Comparison of ENCODE assay signal across 17 mouse cellular contexts in genomic region chr6:54704539-54704845, GRCm38 (mm10). TPM values are rescaled to one million over a fixed set of nuclear protein-coding genes. Genes with fewer than 3 reads are reported as not detected.
A peak's percentile ranks its signal among the peaks of the same experiment; 100 is the strongest.
DNase-seq lines count a peak whose midpoint lies in the region; ATAC-seq and TF ChIP-seq lines count a peak whose summit lies in the region.
"Had no signal": no experiment of that assay in that cellular context is flagged by ENCODE, and none has a peak within 500 bp of the region (broad histone marks: within the 10 kb centered on the region; RNA-seq: fewer than 3 reads in every experiment).

No protein-coding gene starts in this region.

- peak overlapping the region; percentile 4; the same call in 1 of the 2 replicates for H3K9ac ChIP-seq in forebrain, embryonic 14.5 days (ENCODE audit: low read length)
- H3K9ac ChIP-seq in hindbrain, postnatal 0 days (replicated peaks; ENCODE audit: low read length) = no peak overlapping the region
- H3K9ac ChIP-seq in neural tube, embryonic 13.5 days = no peak overlapping the region
- H3K9ac ChIP-seq: intestine, embryonic 15.5 days; liver, embryonic 13.5 days had no signal

- WGBS in forebrain, embryonic 14.5 days = 30% methylated on average over 6 of the region's 6 CpGs
- 39% methylated on average over 6 of the region's 6 CpGs for WGBS in hindbrain, postnatal 0 days
- 24% methylated on average over 6 of the region's 6 CpGs for WGBS in neural tube, embryonic 13.5 days

- DNase-seq in layer of hippocampus, adult 2 months (ENCODE audit: low spot score in 2 of 2) = no peak
- no peak for DNase-seq in layer of hippocampus, postnatal 10 days (ENCODE audit: low spot score in 2 of 2)
- no peak for DNase-seq in forebrain, embryonic 14.5 days (ENCODE audit: low spot score)
- no peak for DNase-seq in hindbrain, postnatal 0 days (ENCODE audit: low spot score)
- no peak for DNase-seq in gastrocnemius, adult 2 months
- DNase-seq in gastrocnemius, adult 18-20 months (ENCODE audit: low spot score) = no peak
- DNase-seq in liver = no peak
- DNase-seq: cerebellum, adult 9-10 months; heart, adult 18-20 months; heart, postnatal 14 days; layer of hippocampus, adult 9-11 months; liver, embryonic 13.5 days; lung, postnatal 10 days had no signal

- H3K36me3 ChIP-seq in forebrain, embryonic 14.5 days (ENCODE audit: control insufficient read depth, insufficient read depth, low read length) = no peaks in the 10 kb centered on the region
- no peaks in the 10 kb centered on the region for H3K36me3 ChIP-seq in hindbrain, postnatal 0 days (ENCODE audit: insufficient read depth, low read length)
- H3K36me3 ChIP-seq in neural tube, embryonic 13.5 days = no peaks in the 10 kb centered on the region
- H3K36me3 ChIP-seq: intestine, embryonic 15.5 days; liver, embryonic 13.5 days had no signal

- TF ChIP-seq CTCF in layer of hippocampus, adult 2 months (conservative IDR thresholded peaks at IDR 0.05) = no peak
- TF ChIP-seq CTCF in hindbrain, postnatal 0 days (IDR thresholded peaks at IDR 0.05; ENCODE audit: low read depth) = no peak
- no peak for TF ChIP-seq CTCF in gastrocnemius, adult 2 months (IDR thresholded peaks at IDR 0.05)

- H3K4me1 ChIP-seq in forebrain, embryonic 14.5 days (ENCODE audit: control insufficient read depth, insufficient read depth, low read length) = peaks cover 38% of the 10 kb centered on the region
- peaks cover 11% of the 10 kb centered on the region for H3K4me1 ChIP-seq in hindbrain, postnatal 0 days (ENCODE audit: insufficient read depth, low read length)
- peaks cover 44% of the 10 kb centered on the region for H3K4me1 ChIP-seq in neural tube, embryonic 13.5 days (replicated peaks)

- no peak overlapping the region for H3K4me2 ChIP-seq in forebrain, embryonic 14.5 days (ENCODE audit: low read length)
- no peak overlapping the region for H3K4me2 ChIP-seq in hindbrain, postnatal 0 days (ENCODE audit: low read depth, low read length)
- H3K4me2 ChIP-seq in neural tube, embryonic 13.5 days = no peak overlapping the region
- H3K4me2 ChIP-seq: intestine, embryonic 15.5 days; liver, embryonic 13.5 days had no signal

- intact Hi-C loops in gastrocnemius, adult 2 months (cut with DNase I) = loop anchor here (10.0 kb wide), 3 partner anchors 200 to 460 kb away; partner anchors contain the start of gene Ggct

- no peak overlapping the region for H3K4me3 ChIP-seq in layer of hippocampus, adult 2 months
- no peak overlapping the region for H3K4me3 ChIP-seq in forebrain, embryonic 14.5 days (ENCODE audit: low read depth, low read length)
- no peak overlapping the region for H3K4me3 ChIP-seq in hindbrain, postnatal 0 days (ENCODE audit: low read length)
- no peak overlapping the region for H3K4me3 ChIP-seq in neural tube, embryonic 13.5 days
- no peak overlapping the region for H3K4me3 ChIP-seq in gastrocnemius, adult 2 months
- H3K4me3 ChIP-seq: intestine, embryonic 15.5 days; liver, embryonic 13.5 days had no signal

- H3K27me3 ChIP-seq in forebrain, embryonic 14.5 days (replicated peaks; ENCODE audit: control insufficient read depth, insufficient read depth, low read length) = no peaks in the 10 kb centered on the region
- no peaks in the 10 kb centered on the region for H3K27me3 ChIP-seq in hindbrain, postnatal 0 days (ENCODE audit: insufficient read depth, low read length)
- peaks cover 10% of the 10 kb centered on the region for H3K27me3 ChIP-seq in neural tube, embryonic 13.5 days
- H3K27me3 ChIP-seq: Patski had no signal

- no peaks in the 10 kb centered on the region for H3K9me3 ChIP-seq in forebrain, embryonic 14.5 days (replicated peaks; ENCODE audit: control insufficient read depth, low read length)
- H3K9me3 ChIP-seq in hindbrain, postnatal 0 days (ENCODE audit: low read length) = no peaks in the 10 kb centered on the region
- no peaks in the 10 kb centered on the region for H3K9me3 ChIP-seq in neural tube, embryonic 13.5 days
- H3K9me3 ChIP-seq: intestine, embryonic 15.5 days; liver, embryonic 13.5 days had no signal

- ATAC-seq in forebrain, embryonic 14.5 days = no peak
- peak; percentile 28; the same call in 1 of the 2 replicates for ATAC-seq in hindbrain, postnatal 0 days
- peak; percentile 23; the same call in 1 of the 2 replicates for ATAC-seq in neural tube, embryonic 13.5 days (ENCODE audit: low read depth)

- peak overlapping the region; percentile 67; the same call in 1 of the 2 replicates for H3K27ac ChIP-seq in layer of hippocampus, adult 2 months
- H3K27ac ChIP-seq in forebrain, embryonic 14.5 days (ENCODE audit: low read depth, low read length) = peak overlapping the region; percentile 87
- H3K27ac ChIP-seq in hindbrain, postnatal 0 days = 0 out of 2 replicates have a peak overlapping the region, but pooled peaks have one; percentile 0
- H3K27ac ChIP-seq in neural tube, embryonic 13.5 days (replicated peaks) = peak overlapping the region; percentile 75
- H3K27ac ChIP-seq in gastrocnemius, adult 2 months = no peak overlapping the region
- H3K27ac ChIP-seq: intestine, embryonic 15.5 days; kidney, postnatal 0 days; liver, embryonic 13.5 days had no signal

RNA-seq across cellular contexts. Expression of gene Mturn, which starts 23.1 kb away (rescaled TPM):
- total RNA-seq in layer of hippocampus, adult 2 months (2021) = 100 to 1,000 TPM; 147 to 151 TPM
- 100 to 1,000 TPM; 218 to 231 TPM for total RNA-seq in layer of hippocampus, postnatal 10 days (2021)
- 96.6 and 127 TPM in 2 replicates for polyA plus RNA-seq in forebrain, embryonic 14.5 days (2014; fragmentation: Nextera tagmentation; extraction: Ambion mirVana)
- total RNA-seq in hindbrain, postnatal 0 days (2014; rRNA removed) = 148 TPM in 2 replicates
- polyA plus RNA-seq in hindbrain, postnatal 0 days (2015; fragmentation: Nextera tagmentation; extraction: Ambion mirVana) = 67.9 and 72.5 TPM in 2 replicates
- 60.5 and 63.4 TPM in 2 replicates for polyA plus RNA-seq in neural tube, embryonic 13.5 days (2015; fragmentation: Nextera tagmentation; extraction: Ambion mirVana)
- total RNA-seq in gastrocnemius, adult 2 months (2021) = 1 to 10 TPM; 6.3 to 9.8 TPM
- total RNA-seq in gastrocnemius, adult 18-20 months (2021) = 1 to 10 TPM; 5.3 to 8.7 TPM

Comparison
In these comparisons a context has a peak if more than half of its experiments do, and no peak if none do; other contexts are left out.
1. RNA of gene Mturn, which starts 23.1 kb away (total RNA-seq): 218 to 231 TPM in layer of hippocampus, postnatal 10 days, 147 to 151 TPM in layer of hippocampus, adult 2 months and 148 TPM in hindbrain, postnatal 0 days; 6.3 to 9.8 TPM in gastrocnemius, adult 2 months and 5.3 to 8.7 TPM in gastrocnemius, adult 18-20 months; every median in the first group is over 10 times any median in the second.